Mouse (Mus musculus) heart, embryonic 14.5 days (tissue): ENCODE measurements around the gene Usp32. TPM values are rescaled to one million over a fixed set of nuclear protein-coding genes. Genes with fewer than 3 reads are reported as not detected.

ENCODE experiments used
- ATAC-seq: fragments of 200-750 bp; cut with Nextera tagmentation; 2 replicates; pipeline ENCODE4 v1.8.0; 2017; ENCODE audit warnings: low read depth, moderate TSS enrichment; ENCODE audit not compliant: insufficient number of reproducible peaks, insufficient read depth, low FRiP score
- H3K27ac ChIP-seq, 2 experiments: fragments of 200-500 bp in 1 of 2; fragments of 300-500 bp in 1 of 2; sonication (generic) in 1 of 2; replicated peaks in 1 of 2; 2 replicates each; pipeline ENCODE4 v1.5.1; 2012 to 2014; ENCODE audit warnings: low read depth in 2 of 2, low read length in 2 of 2, control low read depth in 1 of 2, mild to moderate bottlenecking in 1 of 2, mixed read lengths in 1 of 2; ENCODE audit not compliant: control insufficient read depth in 1 of 2, insufficient read depth in 1 of 2
- H3K27me3 ChIP-seq: fragments of 300-500 bp; sonication (generic); 2 replicates; pipeline ENCODE4 v1.6.1; 2014; ENCODE audit warnings: mild to moderate bottlenecking, low read length, control low read depth; ENCODE audit not compliant: control insufficient read depth, insufficient read depth
- H3K36me3 ChIP-seq: fragments of 300-500 bp; sonication (generic); 2 replicates; pipeline ENCODE4 v1.6.1; 2014; ENCODE audit warnings: mild to moderate bottlenecking, control low read depth, low read length, mixed read lengths; ENCODE audit not compliant: control insufficient read depth, insufficient read depth
- H3K4me1 ChIP-seq, 2 experiments: fragments of 200-500 bp in 1 of 2; fragments of 300-500 bp in 1 of 2; sonication (generic) in 1 of 2; 2 replicates each; pipeline ENCODE4 v1.6.1; 2012 to 2014; ENCODE audit warnings: low read length in 2 of 2, control low read depth in 1 of 2, mixed read lengths in 1 of 2; ENCODE audit not compliant: control insufficient read depth in 2 of 2, insufficient read depth in 2 of 2
- H3K4me2 ChIP-seq: fragments of 300-500 bp; sonication (generic); 2 replicates; pipeline ENCODE4 v1.6.1; 2014; ENCODE audit warnings: mild to moderate bottlenecking, low read length
- H3K4me3 ChIP-seq, 2 experiments: fragments of 200-500 bp in 1 of 2; fragments of 300-500 bp in 1 of 2; sonication (generic) in 1 of 2; 2 replicates each; pipeline ENCODE4 v1.5.1; 2012 to 2014; ENCODE audit warnings: low read length in 2 of 2, mild to moderate bottlenecking in 2 of 2, control low read depth in 1 of 2, low read depth in 1 of 2, moderate library complexity in 1 of 2; ENCODE audit not compliant: control insufficient read depth in 1 of 2, insufficient read depth in 1 of 2
- H3K9ac ChIP-seq: fragments of 300-500 bp; sonication (generic); 2 replicates; pipeline ENCODE4 v1.6.1; 2014; ENCODE audit warnings: mild to moderate bottlenecking, low read length
- H3K9me3 ChIP-seq: fragments of 300-500 bp; sonication (generic); 2 replicates; pipeline ENCODE4 v1.6.1; 2016; ENCODE audit warnings: low read length, control low read depth; ENCODE audit not compliant: control insufficient read depth
- WGBS: fragments of 180-500 bp; shearing (Covaris S2); extraction: QIAGEN DNeasy Blood & Tissue Kit; methylation state at CpG from one replicate; pipeline ENCODE4 v1.1.7; 2014; 5-methylcytosine and 5-hydroxymethylcytosine counted together
- polyA plus RNA-seq: library from polyadenylated mRNA; unstranded; fragments of >200 nt; fragmentation: Nextera tagmentation; extraction: Ambion mirVana; gene quantifications from 2 replicates; pipeline ENCODE4 v1.2.1, GENCODE M21; 2014

Usp32 gene
- polyA plus RNA-seq, 1 experiment from 2014 or later: 6.2 TPM

DNA sequence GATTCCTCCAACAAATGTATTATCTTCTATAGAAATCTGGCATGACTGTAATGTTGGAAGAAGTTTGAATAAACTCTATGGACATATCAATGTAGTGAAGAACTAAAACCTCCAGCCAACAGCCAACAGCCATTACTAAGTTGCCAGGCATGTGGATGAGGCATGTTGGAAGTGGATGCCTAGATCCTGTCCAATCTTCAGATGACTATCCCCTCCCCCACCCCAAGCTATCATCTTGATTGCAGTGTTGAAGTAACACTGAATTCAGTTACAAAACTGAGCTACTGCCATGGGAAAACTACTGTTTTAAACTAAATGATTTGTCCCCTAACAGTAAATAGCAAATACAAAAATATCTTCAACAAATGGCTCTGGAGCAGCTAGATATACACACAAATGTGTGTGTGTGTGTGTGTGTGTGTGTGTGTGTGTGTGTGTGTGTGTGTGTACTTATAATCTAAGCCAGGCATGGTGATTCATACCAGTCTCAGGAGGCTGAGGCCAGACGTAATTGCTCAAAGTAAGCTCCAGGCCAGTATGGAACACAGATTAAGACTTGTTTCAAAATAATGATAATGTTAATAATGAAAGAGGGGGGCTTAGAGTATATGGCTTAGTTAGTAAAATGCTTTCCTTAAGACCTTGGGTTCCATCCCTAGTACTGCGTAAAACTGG is 12.4 kb upstream of the Usp32 start:
- H3K36me3 ChIP-seq: no peaks in the 10 kb centered on the region
- no peaks in the 10 kb centered on the region for H3K9me3 ChIP-seq
- H3K4me3 ChIP-seq: no peak overlapping the region
- H3K9ac ChIP-seq: no peak overlapping the region
- no peak overlapping the region for H3K4me2 ChIP-seq
- no peak for ATAC-seq
- H3K4me1 ChIP-seq: no peaks in the 10 kb centered on the region
- WGBS: 78% methylated on average over 2 of the region's 2 CpGs
- H3K27ac ChIP-seq: no peak overlapping the region
- no peaks in the 10 kb centered on the region for H3K27me3 ChIP-seq

DNA sequence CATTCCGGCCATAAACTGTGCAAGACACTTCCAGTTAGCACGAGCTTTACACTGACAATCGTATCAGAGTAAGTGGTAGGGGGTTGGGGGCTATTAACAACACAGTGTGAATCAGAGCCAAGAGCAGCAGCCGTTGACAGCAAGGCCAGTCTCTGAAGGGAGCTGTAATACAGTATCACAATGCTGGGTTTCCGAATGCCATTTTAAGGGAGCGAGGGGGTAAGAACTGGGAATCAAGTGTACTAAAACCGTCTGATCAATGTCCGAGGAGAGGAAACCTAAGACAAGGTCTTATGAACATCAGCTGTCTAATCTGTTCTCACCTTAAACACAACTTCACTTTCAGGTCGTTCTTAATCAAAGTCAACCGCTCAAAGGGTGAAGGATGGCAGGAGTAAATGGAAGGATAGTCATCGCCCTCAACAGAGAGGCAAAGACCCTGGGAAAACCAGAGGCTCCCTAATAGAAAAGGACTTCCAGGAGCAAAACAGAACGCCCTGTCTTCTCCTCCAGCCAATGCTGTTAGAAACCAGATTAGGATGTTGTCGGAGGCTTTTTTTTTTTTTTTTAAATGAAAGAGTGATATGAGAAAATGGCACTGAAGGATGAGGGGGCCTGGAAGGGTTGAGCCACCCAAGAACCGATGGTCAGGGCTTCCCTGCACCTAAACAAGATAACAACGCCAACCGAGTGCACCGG is 1.0 kb downstream of the Usp32 start:
- no peak for ATAC-seq
- Histone ChIP-seq H3K9me3 (no peaks in the 10 kb centered on the region), H3K4me1 (peaks cover 2 to 12% of the 10 kb centered on the region in 2 experiments; a peak in 3 of 4 replicates), H3K4me3 (peak overlapping the region; percentile 68 to 71), H3K27me3 (no peaks in the 10 kb centered on the region), H3K36me3 (0 out of 2 replicates have a peak, but pooled peaks cover 3% of the 10 kb centered on the region), H3K27ac (peak overlapping the region; percentile 19 to 74), H3K4me2 (peak overlapping the region; percentile 90), H3K9ac (peak overlapping the region; percentile 78)
- WGBS: 1% methylated on average over 17 of the region's 17 CpGs

GRCm38 (mm10) chr11:85131542-85131941 is 8.4 kb downstream of the Usp32 start:
- Histone ChIP-seq H3K4me3 (no peak overlapping the region), H3K27ac (no peak overlapping the region), H3K36me3 (0 out of 2 replicates have a peak, but pooled peaks cover 3% of the 10 kb centered on the region), H3K4me2 (no peak overlapping the region), H3K9me3 (no peaks in the 10 kb centered on the region), H3K27me3 (no peaks in the 10 kb centered on the region), H3K9ac (no peak overlapping the region), H3K4me1 (0 out of 4 replicates have a peak, but pooled peaks cover 0 to 3% of the 10 kb centered on the region in 2 experiments)
- WGBS: 81% methylated on average over 2 of the region's 2 CpGs
- no peak for ATAC-seq

DNA sequence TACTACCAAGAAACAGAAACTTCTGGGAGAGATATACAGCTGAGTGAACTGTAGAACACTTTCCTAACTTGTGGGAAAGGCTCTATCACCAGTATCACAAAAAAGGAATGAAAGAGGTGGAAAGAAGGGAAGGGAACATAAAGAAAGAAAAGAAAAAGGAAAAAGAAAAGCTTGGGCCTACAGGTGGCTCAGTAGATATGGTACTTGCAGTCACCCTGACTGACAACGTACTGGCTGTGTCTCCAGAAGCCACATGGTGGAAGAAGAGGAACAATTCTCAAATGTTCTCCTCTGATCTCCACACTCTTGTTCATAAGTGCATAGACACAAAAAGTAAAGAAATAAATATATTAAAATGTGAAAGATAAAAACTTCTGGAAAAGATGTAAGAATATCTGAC is 11.1 kb downstream of the Usp32 start:
- H3K9me3 ChIP-seq: no peaks in the 10 kb centered on the region
- H3K27ac ChIP-seq: no peak overlapping the region
- 85% methylated on average over 1 of the region's 1 CpGs for WGBS
- 0 out of 4 replicates have a peak, but pooled peaks cover 0 to 3% of the 10 kb centered on the region in 2 experiments for H3K4me1 ChIP-seq
- H3K9ac ChIP-seq: no peak overlapping the region
- no peak overlapping the region for H3K4me3 ChIP-seq
- no peaks in the 10 kb centered on the region for H3K27me3 ChIP-seq
- no peak overlapping the region for H3K4me2 ChIP-seq
- H3K36me3 ChIP-seq: no peaks in the 10 kb centered on the region
- no peak for ATAC-seq

- WGBS: 53% methylated on average over 2 of the region's 2 CpGs
- no peaks in the 10 kb centered on the region for H3K36me3 ChIP-seq
- H3K9ac ChIP-seq: no peak overlapping the region
- no peak overlapping the region for H3K4me2 ChIP-seq
- ATAC-seq: no peak
- no peak overlapping the region for H3K27ac ChIP-seq
- H3K4me1 ChIP-seq: no peaks in the 10 kb centered on the region
- H3K27me3 ChIP-seq: no peaks in the 10 kb centered on the region
- no peaks in the 10 kb centered on the region for H3K9me3 ChIP-seq
- H3K4me3 ChIP-seq: no peak overlapping the region
Observed at GRCm38 (mm10) chr11:85126257-85127102, 13.5 kb downstream of the Usp32 start.

- Histone ChIP-seq H3K9ac (no peak overlapping the region), H3K9me3 (no peaks in the 10 kb centered on the region), H3K27me3 (no peaks in the 10 kb centered on the region), H3K27ac (no peak overlapping the region), H3K4me3 (no peak overlapping the region), H3K4me1 (no peaks in the 10 kb centered on the region), H3K36me3 (no peaks in the 10 kb centered on the region), H3K4me2 (no peak overlapping the region)
- WGBS: 86% methylated on average over 3 of the region's 3 CpGs
- ATAC-seq: no peak
Observed at GRCm38 (mm10) chr11:85123267-85123992, 16.5 kb downstream of the Usp32 start.

GRCm38 (mm10) chr11:85122073-85122472 is 17.9 kb downstream of the Usp32 start:
- no peak overlapping the region for H3K4me2 ChIP-seq
- H3K4me3 ChIP-seq: no peak overlapping the region
- no peak overlapping the region for H3K9ac ChIP-seq
- no peaks in the 10 kb centered on the region for H3K27me3 ChIP-seq
- no peak overlapping the region for H3K27ac ChIP-seq
- H3K9me3 ChIP-seq: no peaks in the 10 kb centered on the region
- H3K36me3 ChIP-seq: no peaks in the 10 kb centered on the region
- WGBS: 73% methylated on average over 1 of the region's 1 CpGs
- no peaks in the 10 kb centered on the region for H3K4me1 ChIP-seq
- ATAC-seq: no peak
